Mouse (Mus musculus): ENCODE results near the gene Dspp.

GRCm38 (mm10) chr5:104160581-104160980, 9.9 kb upstream of the Dspp start:
- TF ChIP-seq E2F4 (IDR thresholded peaks at IDR 0.05; ENCODE audit: insufficient read depth) (no peak), TCF12 (IDR thresholded peaks at IDR 0.05; ENCODE audit: insufficient read depth, poor library complexity, severe bottlenecking) (no peak), POLR2A (IDR thresholded peaks at IDR 0.05; ENCODE audit: insufficient read length, low read depth) (no peak), MAX (IDR thresholded peaks at IDR 0.05; ENCODE audit: low read depth) (no peak), POLR2AphosphoS2 (IDR thresholded peaks at IDR 0.05; ENCODE audit: insufficient read length, low read depth) (no peak), MYOG (IDR thresholded peaks at IDR 0.05; ENCODE audit: control insufficient read depth in 1 of 3, insufficient read depth in 1 of 3, insufficient read length in 2 of 3, low read depth in 2 of 3) (no peak), CEBPB (IDR thresholded peaks at IDR 0.05; ENCODE audit: insufficient read depth, poor library complexity, severe bottlenecking) (no peak), USF1 (IDR thresholded peaks at IDR 0.05; ENCODE audit: low read depth) (no peak), REST (IDR thresholded peaks at IDR 0.05; ENCODE audit: insufficient read depth, insufficient read length) (no peak), MYOD1 (IDR thresholded peaks at IDR 0.05; ENCODE audit: control insufficient read depth in 1 of 3, insufficient read length in 2 of 3, low read depth in 2 of 3) (no peak), TCF3 (IDR thresholded peaks at IDR 0.05; ENCODE audit: insufficient read length, low read depth) (no peak), SRF (IDR thresholded peaks at IDR 0.05; ENCODE audit: control insufficient read depth, insufficient read length, low read depth) (no peak)
